Mouse (Mus musculus) mesoderm, embryonic 11.5 days (tissue): ENCODE results near the gene Olfr1385.
"Not testable (repeated sequence)": the region's sequence is repeated elsewhere in the genome, so short reads cannot be mapped to it uniquely, and the experiment has no call there.

ENCODE experiments used
- DNase-seq: peaks from one replicate; pipeline ENCODE4 v3.0.0-alpha.2; 2012; ENCODE audit warnings: low read depth, low spot score

Olfr1385 gene

GRCm38 (mm10) chr11:49488770-49489169 lies at the start of gene Olfr1385:
Olfr1385 (plus strand) TSS chr11:49489070.
- not testable (repeated sequence) for DNase-seq

DNA sequence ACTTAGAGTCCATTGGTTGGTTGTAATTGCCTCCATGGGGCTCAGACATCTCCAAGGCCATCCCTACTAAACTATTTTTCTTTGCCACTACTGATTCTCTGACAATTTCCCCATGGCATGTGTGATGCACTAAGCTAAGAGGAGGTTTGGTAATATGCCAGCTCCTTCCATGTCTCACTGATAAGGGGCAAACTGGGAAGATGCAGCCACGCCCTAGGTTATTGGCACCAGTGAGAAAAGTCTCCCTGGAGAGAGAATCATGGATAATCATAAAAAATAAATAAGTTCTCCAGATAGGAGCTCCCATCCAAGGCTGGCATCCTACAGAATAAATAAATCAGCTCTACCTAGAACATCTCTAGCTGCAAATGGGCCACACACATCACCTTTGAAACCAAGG lies 33.8 kb upstream of the Olfr1385 start, which contains the start of gene Olfr1387:
Gene Olfr1387 (plus strand): TSS at position 301 of the 400 bp plus-strand sequence.
- DNase-seq, result no peak

- not testable (repeated sequence) for DNase-seq
Observed at GRCm38 (mm10) chr11:49464746-49465145, 24.1 kb upstream of the Olfr1385 start, which contains the start of gene Olfr1386. Olfr1386 (plus strand) TSS chr11:49465046.

DNA sequence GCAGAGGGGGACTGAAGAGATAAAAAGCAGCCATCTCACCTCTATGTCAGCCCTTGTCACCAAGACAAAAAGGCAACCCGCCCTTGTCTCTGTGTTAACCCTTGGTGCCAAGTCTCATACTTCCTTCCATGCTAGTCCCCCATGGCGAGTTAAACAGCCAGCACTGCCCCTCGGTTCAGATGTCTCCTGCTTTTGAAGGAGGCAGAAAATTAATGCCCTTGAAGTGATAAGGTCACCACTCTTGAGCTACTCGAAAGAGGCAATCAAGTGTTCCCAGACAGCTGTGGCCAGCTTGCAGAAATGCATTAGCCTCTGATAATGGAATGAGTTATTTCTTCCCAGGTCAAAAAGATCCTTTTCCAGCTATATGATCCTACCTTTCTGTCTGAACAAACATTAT lies 2.9 kb upstream of the Olfr1385 start:
- peak; percentile 21 for DNase-seq

GRCm38 (mm10) chr11:49518086-49518485 lies 29.2 kb downstream of the Olfr1385 start:
- DNase-seq, result no peak

DNA sequence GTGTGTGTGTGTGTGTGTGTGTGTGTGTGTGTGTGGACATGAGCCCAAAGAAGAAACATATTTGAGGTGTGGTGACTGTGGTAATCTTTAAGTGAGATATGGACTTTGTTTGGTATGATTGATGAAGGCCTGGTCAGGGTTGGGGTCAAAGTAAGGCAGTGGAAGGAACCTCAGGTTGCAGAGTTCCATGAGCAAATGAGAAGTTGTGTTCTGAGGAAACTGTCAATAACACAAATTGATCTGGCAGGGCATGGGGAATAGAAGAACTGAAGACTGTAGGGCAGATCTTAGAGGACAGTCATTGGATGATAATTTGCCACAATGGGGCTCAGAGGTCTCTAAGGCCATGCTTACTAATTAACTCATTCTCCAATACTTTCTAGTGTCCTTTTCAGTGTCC lies 30.5 kb downstream of the Olfr1385 start, which contains the start of gene Olfr1383:
Gene Olfr1383 (plus strand): TSS at position 301 of the 400 bp plus-strand sequence.
- DNase-seq, result no peak

DNA sequence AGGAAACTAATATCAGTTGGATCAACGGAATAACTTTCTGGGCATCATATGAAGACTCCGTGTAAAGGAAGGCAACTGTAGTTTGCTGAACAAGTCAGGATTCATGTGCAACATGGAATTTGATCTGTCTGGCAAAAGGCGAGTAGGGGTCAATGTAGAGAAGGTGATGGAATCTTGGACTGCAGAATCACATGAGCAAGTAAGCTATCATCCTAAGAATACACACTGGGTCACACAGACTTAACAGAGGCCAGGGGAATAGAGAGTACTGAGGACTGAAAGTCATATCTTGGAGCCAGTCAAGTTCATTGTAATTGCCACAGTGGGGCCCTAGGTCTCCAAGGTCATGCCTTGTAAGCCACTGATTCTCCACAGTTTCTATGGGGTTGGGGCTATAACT lies 39.1 kb downstream of the Olfr1385 start, which contains the start of gene Olfr1382:
Gene Olfr1382 (plus strand): TSS at position 301 of the 400 bp plus-strand sequence.
- DNase-seq, result no peak

GRCm38 (mm10) chr11:49532761-49533160 lies 43.9 kb downstream of the Olfr1385 start:
- DNase-seq, result no peak

DNA sequence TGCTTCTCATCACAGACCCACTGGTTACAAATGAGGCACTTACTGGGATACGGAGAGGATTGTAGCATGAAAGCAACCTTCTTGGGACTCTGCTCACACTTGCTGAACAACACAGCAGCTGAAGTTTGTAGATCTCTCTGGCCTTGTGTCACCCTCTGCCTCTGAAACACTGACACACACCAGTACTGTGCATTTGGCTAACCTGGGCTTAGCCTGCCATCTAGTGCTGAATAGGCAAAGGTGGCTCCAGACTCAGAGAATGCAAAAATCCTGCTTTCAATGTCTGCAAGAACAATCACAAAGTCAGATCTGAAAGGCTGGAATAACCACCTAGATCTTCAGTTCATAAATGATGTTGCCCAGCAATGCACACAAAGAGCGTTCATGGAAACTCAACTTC lies 47.8 kb downstream of the Olfr1385 start:
- DNase-seq, result not testable (repeated sequence)

GRCm38 (mm10) chr11:49543149-49543548 lies 54.3 kb downstream of the Olfr1385 start, which contains the start of gene Olfr1381:
Olfr1381 (plus strand) TSS chr11:49543449.
- DNase-seq, result peak; percentile 2
